Mouse (Mus musculus): ENCODE measurements around the gene Klhdc8b. TPM values are rescaled to one million over a fixed set of nuclear protein-coding genes. Genes with fewer than 3 reads are reported as not detected.

The Klhdc8b gene
- polyA plus RNA-seq, 1 experiment from 2014 or later, result 75.3 TPM

- peak; percentile 60 for ATAC-seq (ENCODE audit: borderline replicate concordance, extremely low read depth, low FRiP score, low TSS enrichment)
- Histone ChIP-seq H3K36me3 (peaks cover 35% of the 10 kb centered on the region), H3K27me3 (no peaks in the 10 kb centered on the region), H3K9me3 (no peaks in the 10 kb centered on the region), H3K4me3 (peak within 1 kb of the TSS; percentile 59), H3K9ac (peak within 1 kb of the TSS; percentile 65), H3K4me1 (peaks cover 22% of the 10 kb centered on the region), H3K4me2 (peak within 1 kb of the TSS; percentile 86), H3K27ac (peak within 1 kb of the TSS; percentile 95)
- WGBS, result 4% methylated on average over 10 of the region's 10 CpGs
These were observed 18.5 kb upstream of the Klhdc8b start, which contains the start of gene Lamb2 for GRCm38 (mm10) chr9:108479721-108480351. Gene Lamb2, plus strand, starts transcription at chr9:108479736.

GRCm38 (mm10) chr9:108479241-108479640, 17.9 kb upstream of the Klhdc8b start:
- H3K27ac ChIP-seq, result peak overlapping the region; percentile 95
- H3K4me2 ChIP-seq, result peak overlapping the region; percentile 86
- no peaks in the 10 kb centered on the region for H3K9me3 ChIP-seq
- 0 out of 2 replicates have a peak, but pooled peaks have one; percentile 2 for ATAC-seq (ENCODE audit: borderline replicate concordance, extremely low read depth, low FRiP score, low TSS enrichment)
- H3K4me3 ChIP-seq, result peak overlapping the region; percentile 43
- peaks cover 30% of the 10 kb centered on the region for H3K36me3 ChIP-seq
- peaks cover 22% of the 10 kb centered on the region for H3K4me1 ChIP-seq
- no peak overlapping the region for H3K9ac ChIP-seq
- WGBS, result 32% methylated on average over 11 of the region's 11 CpGs
- H3K27me3 ChIP-seq, result no peaks in the 10 kb centered on the region

GRCm38 (mm10) chr9:108478638-108479156, 17.3 kb upstream of the Klhdc8b start:
- Histone ChIP-seq H3K4me1 (peaks cover 22% of the 10 kb centered on the region), H3K9ac (peak overlapping the region; percentile 39), H3K4me2 (peak overlapping the region; percentile 86), H3K27me3 (no peaks in the 10 kb centered on the region), H3K27ac (peak overlapping the region; percentile 95), H3K9me3 (no peaks in the 10 kb centered on the region), H3K36me3 (peaks cover 24% of the 10 kb centered on the region), H3K4me3 (peak overlapping the region; percentile 43)
- WGBS, result under 1% methylated on average over 20 of the region's 20 CpGs
- peak; percentile 86 for ATAC-seq (ENCODE audit: borderline replicate concordance, extremely low read depth, low FRiP score, low TSS enrichment)

- Histone ChIP-seq H3K9me3 (no peaks in the 10 kb centered on the region), H3K9ac (no peak overlapping the region), H3K36me3 (no peaks in the 10 kb centered on the region), H3K4me1 (peaks cover 11% of the 10 kb centered on the region), H3K4me2 (no peak overlapping the region), H3K27me3 (no peaks in the 10 kb centered on the region), H3K4me3 (no peak overlapping the region), H3K27ac (no peak overlapping the region)
- WGBS, result 69% methylated on average over 1 of the region's 1 CpGs
- no peak for ATAC-seq (ENCODE audit: borderline replicate concordance, extremely low read depth, low FRiP score, low TSS enrichment)
These were observed 13.1 kb upstream of the Klhdc8b start for GRCm38 (mm10) chr9:108474528-108474927.

GRCm38 (mm10) chr9:108469845-108470244, 8.5 kb upstream of the Klhdc8b start:
- H3K9me3 ChIP-seq, result no peaks in the 10 kb centered on the region
- peaks cover 21% of the 10 kb centered on the region for H3K36me3 ChIP-seq
- no peak overlapping the region for H3K9ac ChIP-seq
- peak; percentile 41; the same call in 1 of the 2 replicates for ATAC-seq (ENCODE audit: borderline replicate concordance, extremely low read depth, low FRiP score, low TSS enrichment)
- no peak overlapping the region for H3K4me3 ChIP-seq
- H3K4me2 ChIP-seq, result no peak overlapping the region
- 45% methylated on average over 4 of the region's 4 CpGs for WGBS
- H3K27me3 ChIP-seq, result no peaks in the 10 kb centered on the region
- no peak overlapping the region for H3K27ac ChIP-seq
- H3K4me1 ChIP-seq, result no peaks in the 10 kb centered on the region

GRCm38 (mm10) chr9:108469430-108469829, 8.0 kb upstream of the Klhdc8b start:
- no peak for ATAC-seq (ENCODE audit: borderline replicate concordance, extremely low read depth, low FRiP score, low TSS enrichment)
- no peaks in the 10 kb centered on the region for H3K4me1 ChIP-seq
- WGBS, result 40% methylated on average over 5 of the region's 5 CpGs

GRCm38 (mm10) chr9:108466219-108466618, 4.8 kb upstream of the Klhdc8b start:
- Histone ChIP-seq H3K4me3 (no peak overlapping the region), H3K9me3 (no peaks in the 10 kb centered on the region), H3K36me3 (peaks cover 40% of the 10 kb centered on the region), H3K4me2 (no peak overlapping the region), H3K27me3 (no peaks in the 10 kb centered on the region), H3K4me1 (peaks cover 16% of the 10 kb centered on the region), H3K9ac (no peak overlapping the region), H3K27ac (no peak overlapping the region)
- no peak for ATAC-seq (ENCODE audit: borderline replicate concordance, extremely low read depth, low FRiP score, low TSS enrichment)
- WGBS, result 88% methylated on average over 2 of the region's 2 CpGs

More at GRCm38 (mm10) chr9:108469430-108469829, 8.0 kb upstream of the Klhdc8b start:
- Histone ChIP-seq H3K4me2 (no peak overlapping the region), H3K36me3 (peaks cover 23% of the 10 kb centered on the region), H3K9ac (no peak overlapping the region), H3K27ac (no peak overlapping the region), H3K9me3 (no peaks in the 10 kb centered on the region), H3K27me3 (no peaks in the 10 kb centered on the region), H3K4me3 (no peak overlapping the region)

- Histone ChIP-seq H3K4me2 (no peak overlapping the region), H3K4me1 (peaks cover 21% of the 10 kb centered on the region), H3K36me3 (peaks cover 40% of the 10 kb centered on the region), H3K4me3 (no peak overlapping the region), H3K27ac (no peak overlapping the region), H3K9me3 (no peaks in the 10 kb centered on the region), H3K9ac (no peak overlapping the region), H3K27me3 (no peaks in the 10 kb centered on the region)
- no peak for ATAC-seq (ENCODE audit: borderline replicate concordance, extremely low read depth, low FRiP score, low TSS enrichment)
- 89% methylated on average over 9 of the region's 9 CpGs for WGBS
These were observed 2.3 kb upstream of the Klhdc8b start for GRCm38 (mm10) chr9:108463713-108464112.

GRCm38 (mm10) chr9:108462192-108462591, 811 bp upstream of the Klhdc8b start:
- peak overlapping the region; percentile 99 for H3K27ac ChIP-seq
- no peaks in the 10 kb centered on the region for H3K27me3 ChIP-seq
- H3K4me2 ChIP-seq, result peak overlapping the region; percentile 74
- peaks cover 21% of the 10 kb centered on the region for H3K4me1 ChIP-seq
- peak overlapping the region; percentile 90; the same call in 1 of the 2 replicates for H3K4me3 ChIP-seq
- WGBS, result 40% methylated on average over 10 of the region's 10 CpGs
- H3K9me3 ChIP-seq, result no peaks in the 10 kb centered on the region
- peak; percentile 62 for ATAC-seq (ENCODE audit: borderline replicate concordance, extremely low read depth, low FRiP score, low TSS enrichment)
- no peak overlapping the region for H3K9ac ChIP-seq
- H3K36me3 ChIP-seq, result peaks cover 40% of the 10 kb centered on the region

GRCm38 (mm10) chr9:108461675-108462074, 294 bp upstream of the Klhdc8b start:
- no peak for ATAC-seq (ENCODE audit: borderline replicate concordance, extremely low read depth, low FRiP score, low TSS enrichment)
- Histone ChIP-seq H3K4me1 (peaks cover 21% of the 10 kb centered on the region), H3K27ac (peak overlapping the region; percentile 99), H3K9me3 (no peaks in the 10 kb centered on the region), H3K27me3 (no peaks in the 10 kb centered on the region), H3K9ac (peak overlapping the region; percentile 87; the same call in 1 of the 2 replicates), H3K36me3 (peaks cover 35% of the 10 kb centered on the region), H3K4me2 (peak overlapping the region; percentile 74), H3K4me3 (peak overlapping the region; percentile 90)
- WGBS, result 76% methylated on average over 5 of the region's 5 CpGs

GRCm38 (mm10) chr9:108460319-108461178, 832 bp downstream of the Klhdc8b start, which contains the start of gene Ccdc71:
Gene Ccdc71, plus strand, starts transcription at chr9:108460527.
- ATAC-seq (ENCODE audit: borderline replicate concordance, extremely low read depth, low FRiP score, low TSS enrichment), result peak; percentile 78
- Histone ChIP-seq H3K4me3 (peak within 1 kb of the TSS; percentile 90), H3K27ac (peak within 1 kb of the TSS; percentile 99), H3K36me3 (peaks cover 27% of the 10 kb centered on the region), H3K9me3 (no peaks in the 10 kb centered on the region), H3K4me2 (peak within 1 kb of the TSS; percentile 74), H3K27me3 (no peaks in the 10 kb centered on the region), H3K4me1 (peaks cover 21% of the 10 kb centered on the region), H3K9ac (peak within 1 kb of the TSS; percentile 87)
- WGBS, result under 1% methylated on average over 52 of the region's 52 CpGs

All from lung, embryonic 15.5 days (tissue).